Mouse (Mus musculus): ENCODE measurements around the gene Ripply2.

DNA sequence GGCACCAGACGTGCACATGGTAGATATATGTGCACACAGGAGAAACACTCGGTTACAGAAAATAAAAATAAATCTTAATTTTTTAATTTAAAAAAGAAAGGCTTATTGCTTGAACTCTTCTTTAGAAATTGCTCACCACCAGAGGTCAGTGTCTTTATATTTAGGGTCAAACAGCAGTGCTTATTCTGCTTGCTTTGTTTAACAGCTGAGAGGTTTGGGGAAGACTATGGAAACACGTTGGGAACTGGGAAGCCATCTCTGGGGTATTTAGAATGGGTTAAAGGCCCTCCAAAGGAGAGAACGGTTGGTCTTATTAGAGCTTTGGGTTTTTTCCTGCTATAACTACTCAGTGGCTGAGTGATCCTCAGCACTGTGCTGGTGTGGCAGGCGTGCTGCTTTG is 47.0 kb downstream of the Ripply2 start:
- TF ChIP-seq POLR2A (IDR thresholded peaks at IDR 0.05; ENCODE audit: insufficient read depth, low read depth, low read length): no peak
- no peak for TF ChIP-seq CTCF (IDR thresholded peaks at IDR 0.05; ENCODE audit: insufficient read depth, low read depth, low read length)

All from olfactory bulb, adult 2 months (tissue).